Mouse (Mus musculus) urinary bladder, postnatal 36 days (tissue): ENCODE measurements around the gene Ccdc110.
A peak's percentile ranks its signal among the peaks of the same experiment; 100 is the strongest.

ENCODE experiments used
- DNase-seq, 2 experiments: peaks; one replicate each; pipeline ENCODE4 v3.0.0; 2022; ENCODE audit warnings: low spot score in 2 of 2, mixed read lengths in 1 of 2

The Ccdc110 gene

GRCm38 (mm10) chr8:45934582-45935014 is at the start of gene Ccdc110:
Ccdc110 (plus strand) TSS chr8:45934619.
- peak; percentile 91 to 93 for DNase-seq

- peak; percentile 29 to 37 for DNase-seq
Measured at GRCm38 (mm10) chr8:45885202-45885685, 49.2 kb upstream of the Ccdc110 start, which contains the start of gene Pdlim3. Pdlim3 (plus strand) TSS chr8:45885461.

- no peak for DNase-seq
Measured at GRCm38 (mm10) chr8:45885775-45886174, 48.6 kb upstream of the Ccdc110 start.

- no peak for DNase-seq
Measured at GRCm38 (mm10) chr8:45889737-45890136, 44.7 kb upstream of the Ccdc110 start.

- DNase-seq = no peak
Measured at GRCm38 (mm10) chr8:45896590-45896989, 37.8 kb upstream of the Ccdc110 start.

- no peak for DNase-seq
Measured at GRCm38 (mm10) chr8:45899783-45900182, 34.6 kb upstream of the Ccdc110 start.

- DNase-seq = no peak
Measured at GRCm38 (mm10) chr8:45901626-45902025, 32.8 kb upstream of the Ccdc110 start.

- no peak for DNase-seq
Measured at GRCm38 (mm10) chr8:45903659-45904058, 30.8 kb upstream of the Ccdc110 start.

- no peak for DNase-seq
Measured at GRCm38 (mm10) chr8:45905591-45906250, 28.7 kb upstream of the Ccdc110 start.

GRCm38 (mm10) chr8:45906251-45906619 is 28.2 kb upstream of the Ccdc110 start:
- no peak for DNase-seq

GRCm38 (mm10) chr8:45913707-45914106 is 20.7 kb upstream of the Ccdc110 start:
- no peak for DNase-seq

GRCm38 (mm10) chr8:45916496-45916895 is 17.9 kb upstream of the Ccdc110 start:
- DNase-seq = no peak

GRCm38 (mm10) chr8:45917040-45917679 is 17.3 kb upstream of the Ccdc110 start:
- DNase-seq = no peak

GRCm38 (mm10) chr8:45918891-45919290 is 15.5 kb upstream of the Ccdc110 start:
- no peak for DNase-seq

GRCm38 (mm10) chr8:45920392-45920791 is 14.0 kb upstream of the Ccdc110 start:
- no peak for DNase-seq

GRCm38 (mm10) chr8:45922116-45922515 is 12.3 kb upstream of the Ccdc110 start:
- DNase-seq = no peak

GRCm38 (mm10) chr8:45936986-45937385 is 2.6 kb downstream of the Ccdc110 start:
- no peak for DNase-seq

GRCm38 (mm10) chr8:45946283-45946682 is 11.9 kb downstream of the Ccdc110 start:
- DNase-seq = no peak

- DNase-seq = no peak
Measured at GRCm38 (mm10) chr8:45950622-45951021, 16.2 kb downstream of the Ccdc110 start.

- no peak for DNase-seq
Measured at GRCm38 (mm10) chr8:45970894-45971293, 36.5 kb downstream of the Ccdc110 start.

- no peak for DNase-seq
Measured at GRCm38 (mm10) chr8:45973988-45974505, 39.6 kb downstream of the Ccdc110 start.

- peak; percentile 96 for DNase-seq
Measured at GRCm38 (mm10) chr8:45975126-45975836, 40.9 kb downstream of the Ccdc110 start, which contains the start of the genes 1700029J07Rik and Ufsp2. 1700029J07Rik (minus strand) TSS chr8:45975252. Ufsp2 (plus strand) TSS chr8:45975528.
